Mouse (Mus musculus) limb, embryonic 12.5 days (tissue): ENCODE results near the gene Gm49380. TPM values are rescaled to one million over a fixed set of nuclear protein-coding genes. Genes with fewer than 3 reads are reported as not detected.

Source experiments
- ATAC-seq: fragments of 200-750 bp; cut with Nextera tagmentation; 2 replicates; pipeline ENCODE4 v1.8.0; 2017; ENCODE audit warnings: low read depth, moderate TSS enrichment; ENCODE audit not compliant: insufficient number of reproducible peaks, insufficient read depth, low FRiP score, low TSS enrichment
- H3K27ac ChIP-seq: fragments of 300-500 bp; sonication (generic); 2 replicates; pipeline ENCODE4 v1.5.1; 2016; ENCODE audit warnings: mild to moderate bottlenecking, moderate library complexity
- H3K27me3 ChIP-seq: fragments of 300-500 bp; sonication (generic); 2 replicates; pipeline ENCODE4 v1.6.1; 2016; ENCODE audit warnings: mild to moderate bottlenecking, moderate library complexity
- H3K36me3 ChIP-seq: fragments of 300-500 bp; sonication (generic); 2 replicates; pipeline ENCODE4 v1.6.1; 2016; ENCODE audit warnings: mild to moderate bottlenecking, moderate library complexity
- H3K4me1 ChIP-seq: fragments of 300-500 bp; sonication (generic); replicated peaks from 2 replicates; pipeline ENCODE4 v1.6.1; 2016
- H3K4me2 ChIP-seq: fragments of 300-500 bp; sonication (generic); 2 replicates; pipeline ENCODE4 v1.6.1; 2016; ENCODE audit warnings: mild to moderate bottlenecking, moderate library complexity
- H3K4me3 ChIP-seq: fragments of 300-500 bp; sonication (generic); replicated peaks from 2 replicates; pipeline ENCODE4 v1.5.1; 2016; ENCODE audit warnings: mild to moderate bottlenecking
- H3K9ac ChIP-seq: fragments of 300-500 bp; sonication (generic); replicated peaks from 2 replicates; pipeline ENCODE4 v1.6.1; 2016; ENCODE audit warnings: mild to moderate bottlenecking, moderate library complexity
- H3K9me3 ChIP-seq: fragments of 300-500 bp; sonication (generic); 2 replicates; pipeline ENCODE4 v1.6.1; 2016; ENCODE audit warnings: mild to moderate bottlenecking, moderate library complexity
- WGBS: fragments of 180-500 bp; shearing (Covaris S2); methylation state at CpG from one replicate; pipeline ENCODE4 v1.1.7; 2016; 5-methylcytosine and 5-hydroxymethylcytosine counted together
- polyA plus RNA-seq: library from polyadenylated mRNA; unstranded; fragments of >200 nt; fragmentation: Nextera tagmentation; extraction: Ambion mirVana; gene quantifications from 2 replicates; pipeline ENCODE4 v1.2.1, GENCODE M21; 2016

The Gm49380 gene
- polyA plus RNA-seq, result 0.08 and 0.17 TPM in 2 replicates

- Histone ChIP-seq H3K4me1 (peaks cover 34% of the 10 kb centered on the region), H3K9me3 (no peaks in the 10 kb centered on the region), H3K4me3 (peak within 1 kb of the TSS; percentile 82), H3K4me2 (peak within 1 kb of the TSS; percentile 65), H3K9ac (peak within 1 kb of the TSS; percentile 88), H3K36me3 (peaks cover 14% of the 10 kb centered on the region), H3K27me3 (no peaks in the 10 kb centered on the region), H3K27ac (peak within 1 kb of the TSS; percentile 75)
- under 1% methylated on average over 51 of the region's 51 CpGs for WGBS
- ATAC-seq, result peak; percentile 92
Measured at GRCm38 (mm10) chr9:44113105-44113789, at the start of gene Gm49380, which contains the start of gene Rnf26. TSS of gene Gm49380 (minus strand) at chr9:44113500. TSS of gene Rnf26 (minus strand) at chr9:44113517.

DNA sequence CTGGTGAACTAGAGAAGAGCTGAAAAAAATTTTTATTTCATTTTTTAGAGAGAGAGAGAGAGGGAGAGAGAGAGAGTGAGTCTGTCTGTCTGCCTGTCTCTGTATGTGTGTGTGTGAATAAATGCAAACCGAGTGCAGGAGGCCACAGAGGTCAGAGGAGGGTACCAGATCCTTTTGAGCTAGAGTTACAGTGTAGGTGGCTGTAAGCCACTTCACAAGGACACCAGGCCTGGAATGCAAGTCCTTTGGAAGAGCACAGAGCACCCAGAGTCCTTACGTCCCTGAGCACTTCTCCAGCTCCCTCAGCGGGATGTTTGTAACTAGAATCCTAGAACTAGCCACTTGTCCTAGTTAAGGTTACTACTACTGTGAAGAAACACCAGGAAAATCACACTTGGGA lies 46.6 kb upstream of the Gm49380 start:
- WGBS, result 79% methylated on average over 3 of the region's 3 CpGs

GRCm38 (mm10) chr9:44147290-44147689 lies 34.0 kb upstream of the Gm49380 start:
- WGBS, result 76% methylated on average over 3 of the region's 3 CpGs
- Histone ChIP-seq H3K9ac (no peak overlapping the region), H3K27me3 (no peaks in the 10 kb centered on the region), H3K4me3 (no peak overlapping the region), H3K4me2 (no peak overlapping the region), H3K36me3 (peaks cover 82% of the 10 kb centered on the region), H3K27ac (no peak overlapping the region), H3K4me1 (no peaks in the 10 kb centered on the region), H3K9me3 (no peaks in the 10 kb centered on the region)
- no peak for ATAC-seq

More for the DNA sequence above, 46.6 kb upstream of the Gm49380 start:
- Histone ChIP-seq H3K4me1 (no peaks in the 10 kb centered on the region), H3K9me3 (no peaks in the 10 kb centered on the region; the same call in 1 of the 2 replicates), H3K27me3 (no peaks in the 10 kb centered on the region), H3K27ac (no peak overlapping the region), H3K36me3 (peaks cover 88% of the 10 kb centered on the region), H3K4me3 (no peak overlapping the region), H3K9ac (no peak overlapping the region), H3K4me2 (no peak overlapping the region)
- ATAC-seq, result no peak

DNA sequence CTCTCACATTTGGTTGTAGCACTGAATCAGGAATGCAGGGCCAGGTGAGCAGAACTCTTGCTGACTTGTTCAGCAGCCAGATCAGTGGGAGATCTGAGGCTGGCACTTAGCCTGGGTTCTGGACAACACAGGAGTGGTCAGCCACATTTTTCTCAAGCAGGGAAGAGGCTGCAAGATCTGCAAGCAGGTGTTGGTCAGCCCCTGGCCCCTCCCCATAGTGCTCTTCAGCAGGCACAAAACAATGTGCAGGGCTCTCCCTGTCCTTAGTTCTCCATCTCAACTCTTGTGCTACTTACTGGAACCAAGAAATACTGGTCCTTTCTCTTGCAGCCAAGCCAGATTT lies 31.4 kb upstream of the Gm49380 start:
- Histone ChIP-seq H3K4me2 (no peak overlapping the region), H3K27ac (no peak overlapping the region), H3K9me3 (no peaks in the 10 kb centered on the region), H3K9ac (no peak overlapping the region), H3K4me3 (no peak overlapping the region), H3K4me1 (no peaks in the 10 kb centered on the region), H3K27me3 (no peaks in the 10 kb centered on the region), H3K36me3 (peaks cover 77% of the 10 kb centered on the region)
- ATAC-seq, result no peak

GRCm38 (mm10) chr9:44144023-44144717 lies 30.9 kb upstream of the Gm49380 start:
- no peak overlapping the region for H3K4me3 ChIP-seq
- no peaks in the 10 kb centered on the region for H3K27me3 ChIP-seq
- H3K9me3 ChIP-seq, result no peaks in the 10 kb centered on the region
- 37% methylated on average over 7 of the region's 8 CpGs for WGBS
- H3K27ac ChIP-seq, result no peak overlapping the region
- H3K36me3 ChIP-seq, result peaks cover 77% of the 10 kb centered on the region
- no peaks in the 10 kb centered on the region for H3K4me1 ChIP-seq
- no peak overlapping the region for H3K9ac ChIP-seq
- no peak for ATAC-seq
- H3K4me2 ChIP-seq, result no peak overlapping the region

- no peak overlapping the region for H3K27ac ChIP-seq
- no peaks in the 10 kb centered on the region for H3K27me3 ChIP-seq
- no peak for ATAC-seq
- no peaks in the 10 kb centered on the region for H3K9me3 ChIP-seq
- no peak overlapping the region for H3K9ac ChIP-seq
- H3K4me3 ChIP-seq, result no peak overlapping the region
- H3K36me3 ChIP-seq, result peaks cover 74% of the 10 kb centered on the region
- WGBS, result 87% methylated on average over 5 of the region's 5 CpGs
- H3K4me1 ChIP-seq, result no peaks in the 10 kb centered on the region
- H3K4me2 ChIP-seq, result no peak overlapping the region
Measured at GRCm38 (mm10) chr9:44143421-44143820, 30.1 kb upstream of the Gm49380 start.

- Histone ChIP-seq H3K4me1 (no peaks in the 10 kb centered on the region), H3K27me3 (peaks cover 5% of the 10 kb centered on the region), H3K4me3 (no peak overlapping the region), H3K9ac (no peak overlapping the region), H3K36me3 (peaks cover 65% of the 10 kb centered on the region), H3K27ac (no peak overlapping the region), H3K9me3 (no peaks in the 10 kb centered on the region), H3K4me2 (no peak overlapping the region)
- 64% methylated on average over 5 of the region's 5 CpGs for WGBS
- no peak for ATAC-seq
Measured at GRCm38 (mm10) chr9:44141951-44142350, 28.7 kb upstream of the Gm49380 start.

DNA sequence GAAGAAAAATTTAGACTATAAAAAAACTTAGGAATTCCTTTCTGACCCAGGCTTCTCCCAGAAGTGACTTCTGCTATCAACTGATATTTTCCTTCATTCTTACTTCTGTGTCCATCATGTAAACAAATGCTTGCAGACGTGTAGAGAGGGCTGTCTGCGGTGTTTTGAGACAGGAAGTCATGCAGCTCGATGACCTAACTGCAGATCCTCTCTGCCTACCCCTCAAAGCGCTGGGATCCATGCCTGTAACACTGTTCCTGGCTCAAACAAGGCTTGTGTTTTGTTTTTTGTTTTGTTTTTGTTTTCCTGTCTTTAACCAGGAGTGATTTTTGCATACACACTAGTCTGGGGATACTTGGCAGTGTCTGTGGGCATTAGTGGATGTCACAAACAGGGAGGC lies 24.5 kb upstream of the Gm49380 start:
- Histone ChIP-seq H3K27ac (no peak overlapping the region), H3K4me1 (peaks cover 34% of the 10 kb centered on the region), H3K27me3 (peaks cover 46% of the 10 kb centered on the region), H3K4me3 (no peak overlapping the region), H3K36me3 (peaks cover 33% of the 10 kb centered on the region), H3K9me3 (no peaks in the 10 kb centered on the region), H3K4me2 (no peak overlapping the region), H3K9ac (no peak overlapping the region)
- no peak for ATAC-seq
- WGBS, result 68% methylated on average over 4 of the region's 4 CpGs

GRCm38 (mm10) chr9:44135731-44136411 lies 22.6 kb upstream of the Gm49380 start:
- 55% methylated on average over 7 of the region's 7 CpGs for WGBS
- H3K9me3 ChIP-seq, result no peaks in the 10 kb centered on the region
- peaks cover 19% of the 10 kb centered on the region for H3K36me3 ChIP-seq
- peaks cover 41% of the 10 kb centered on the region for H3K4me1 ChIP-seq
- peak overlapping the region; percentile 63 for H3K9ac ChIP-seq
- peak overlapping the region; percentile 55 for H3K4me3 ChIP-seq
- peak overlapping the region; percentile 23; the same call in 1 of the 2 replicates for H3K27ac ChIP-seq
- H3K4me2 ChIP-seq, result peak overlapping the region; percentile 92
- H3K27me3 ChIP-seq, result peaks cover 66% of the 10 kb centered on the region
- ATAC-seq, result no peak

DNA sequence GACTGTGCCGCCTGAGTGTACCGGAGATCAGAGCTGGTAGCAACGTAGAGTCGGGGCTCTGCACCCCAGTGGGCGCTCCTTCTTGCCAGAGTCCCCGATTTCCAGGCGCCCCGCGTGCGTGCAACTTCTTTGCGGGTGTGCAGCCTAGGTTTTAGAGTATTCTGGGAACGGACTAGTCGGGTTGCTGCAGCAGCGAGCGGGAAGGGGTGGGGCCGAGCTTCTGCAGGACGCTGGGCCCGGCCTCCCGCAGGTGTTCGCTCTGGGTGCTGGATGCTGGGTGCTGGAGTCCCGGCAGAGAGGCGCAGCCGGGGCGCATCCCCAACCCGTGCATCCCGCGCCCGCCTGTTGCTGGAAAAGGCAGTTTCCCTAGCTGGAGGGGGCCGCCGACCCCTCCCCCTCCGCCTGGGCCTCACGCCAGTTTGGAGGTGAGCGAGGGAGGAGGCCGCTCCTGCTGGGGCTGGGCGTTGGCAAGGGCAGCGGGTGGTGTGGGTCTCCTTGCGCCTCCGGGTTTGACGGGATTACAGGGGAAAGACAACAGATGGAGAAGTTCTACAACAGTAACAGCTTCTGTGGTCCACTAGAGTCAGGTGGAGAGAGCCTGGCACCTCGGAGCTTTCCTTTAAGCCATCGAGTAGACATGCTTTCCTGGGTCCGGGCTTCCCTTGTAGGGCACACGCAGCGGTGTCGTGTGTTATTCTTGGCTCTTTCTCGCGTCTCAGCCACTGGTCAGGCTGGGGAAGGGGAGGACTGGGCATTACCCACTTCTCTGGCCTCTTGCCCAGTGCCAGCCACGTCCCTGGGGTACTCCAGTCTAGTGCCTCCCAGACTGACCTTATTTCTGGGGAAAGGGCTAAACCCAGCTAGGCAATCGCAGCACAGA lies 21.8 kb upstream of the Gm49380 start:
- ATAC-seq, result no peak

More for the DNA sequence above, 21.8 kb upstream of the Gm49380 start:
- Histone ChIP-seq H3K36me3 (peaks cover 14% of the 10 kb centered on the region), H3K4me1 (peaks cover 48% of the 10 kb centered on the region), H3K4me2 (peak overlapping the region; percentile 92), H3K4me3 (peak overlapping the region; percentile 55), H3K27me3 (peaks cover 71% of the 10 kb centered on the region), H3K27ac (no peak overlapping the region; the same call in 1 of the 2 replicates), H3K9me3 (no peaks in the 10 kb centered on the region), H3K9ac (peak overlapping the region; percentile 63)
- WGBS, result 2% methylated on average over 48 of the region's 49 CpGs
